Mouse (Mus musculus) limb, embryonic 11.5 days (tissue): Measurements from ENCODE around the gene Fbxo48. TPM values are rescaled to one million over a fixed set of nuclear protein-coding genes. Genes with fewer than 3 reads are reported as not detected.

ENCODE experiments used
- ATAC-seq: fragments of 200-750 bp; cut with Nextera tagmentation; 2 replicates; pipeline ENCODE4 v1.8.0; 2017; ENCODE audit warnings: low read depth; ENCODE audit not compliant: insufficient number of reproducible peaks, low FRiP score, low TSS enrichment
- DNase-seq: peaks from one replicate; pipeline ENCODE4 v3.0.0-alpha.2; 2015; ENCODE audit warnings: low spot score
- H3K27ac ChIP-seq: fragments of 300-500 bp; sonication (generic); replicated peaks from 2 replicates; pipeline ENCODE4 v1.5.1; 2014; ENCODE audit warnings: low read depth, mild to moderate bottlenecking, low read length
- H3K27me3 ChIP-seq: fragments of 300-500 bp; sonication (generic); 2 replicates; pipeline ENCODE4 v1.6.1; 2014; ENCODE audit warnings: mild to moderate bottlenecking, low read length, mixed read lengths; ENCODE audit not compliant: control insufficient read depth, insufficient read depth
- H3K36me3 ChIP-seq: fragments of 300-500 bp; sonication (generic); 2 replicates; pipeline ENCODE4 v1.6.1; 2014; ENCODE audit warnings: mild to moderate bottlenecking, low read length, moderate library complexity, mixed read lengths; ENCODE audit not compliant: control insufficient read depth, insufficient read depth
- H3K4me1 ChIP-seq: fragments of 300-500 bp; sonication (generic); 2 replicates; pipeline ENCODE4 v1.6.1; 2014; ENCODE audit warnings: low read length, mixed read lengths; ENCODE audit not compliant: control insufficient read depth, insufficient read depth
- H3K4me2 ChIP-seq: fragments of 300-500 bp; sonication (generic); 2 replicates; pipeline ENCODE4 v1.6.1; 2014; ENCODE audit warnings: low read depth, mild to moderate bottlenecking, moderate library complexity; ENCODE audit not compliant: severe bottlenecking
- H3K4me3 ChIP-seq: fragments of 300-500 bp; sonication (generic); 2 replicates; pipeline ENCODE4 v1.5.1; 2014; ENCODE audit warnings: low read depth, low read length
- H3K9ac ChIP-seq: fragments of 300-500 bp; sonication (generic); 2 replicates; pipeline ENCODE4 v1.6.1; 2014; ENCODE audit warnings: mild to moderate bottlenecking, low read length
- H3K9me3 ChIP-seq: fragments of 300-500 bp; sonication (generic); 2 replicates; pipeline ENCODE4 v1.6.1; 2016; ENCODE audit warnings: low read length; ENCODE audit not compliant: control insufficient read depth
- WGBS: fragments of 180-500 bp; shearing (Covaris S2); extraction: QIAGEN DNeasy Blood & Tissue Kit; methylation state at CpG from one replicate; pipeline ENCODE4 v1.1.7; 2014; 5-methylcytosine and 5-hydroxymethylcytosine counted together
- polyA plus RNA-seq: library from polyadenylated mRNA; unstranded; fragments of >200 nt; fragmentation: Nextera tagmentation; extraction: Ambion mirVana; gene quantifications from 2 replicates; pipeline ENCODE4 v1.2.1, GENCODE M21; 2014

Fbxo48 gene
- polyA plus RNA-seq, 1 experiment from 2014 or later: 1.8 TPM

DNA sequence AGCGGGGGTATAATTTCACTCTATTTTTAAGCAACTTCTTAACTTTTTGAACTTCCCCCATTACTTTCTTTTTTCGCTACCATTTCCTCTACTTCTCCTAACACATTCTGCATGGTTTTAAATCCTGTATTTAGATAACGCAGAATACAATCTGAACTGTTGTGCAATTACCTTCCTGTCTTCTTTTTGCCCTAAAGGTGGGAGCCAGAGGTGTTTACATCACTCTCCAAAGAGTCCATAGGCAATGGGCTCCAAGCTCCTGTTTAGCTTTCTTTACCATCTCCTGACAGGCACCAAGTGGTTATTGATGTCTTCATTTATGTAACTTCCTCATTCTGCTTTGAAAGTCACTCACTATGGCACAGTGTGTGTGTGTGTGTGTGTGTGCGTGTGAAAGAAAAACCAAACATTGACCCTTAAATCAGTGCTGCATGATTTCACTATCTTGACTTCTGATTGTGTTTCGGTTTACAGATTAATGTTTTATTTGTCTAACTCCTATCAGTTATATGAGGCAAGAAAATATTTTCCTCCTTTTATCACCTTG, 27.1 kb downstream of the Fbxo48 start:
- no peak for ATAC-seq
- Histone ChIP-seq H3K9ac (no peak overlapping the region), H3K4me3 (no peak overlapping the region)

DNA sequence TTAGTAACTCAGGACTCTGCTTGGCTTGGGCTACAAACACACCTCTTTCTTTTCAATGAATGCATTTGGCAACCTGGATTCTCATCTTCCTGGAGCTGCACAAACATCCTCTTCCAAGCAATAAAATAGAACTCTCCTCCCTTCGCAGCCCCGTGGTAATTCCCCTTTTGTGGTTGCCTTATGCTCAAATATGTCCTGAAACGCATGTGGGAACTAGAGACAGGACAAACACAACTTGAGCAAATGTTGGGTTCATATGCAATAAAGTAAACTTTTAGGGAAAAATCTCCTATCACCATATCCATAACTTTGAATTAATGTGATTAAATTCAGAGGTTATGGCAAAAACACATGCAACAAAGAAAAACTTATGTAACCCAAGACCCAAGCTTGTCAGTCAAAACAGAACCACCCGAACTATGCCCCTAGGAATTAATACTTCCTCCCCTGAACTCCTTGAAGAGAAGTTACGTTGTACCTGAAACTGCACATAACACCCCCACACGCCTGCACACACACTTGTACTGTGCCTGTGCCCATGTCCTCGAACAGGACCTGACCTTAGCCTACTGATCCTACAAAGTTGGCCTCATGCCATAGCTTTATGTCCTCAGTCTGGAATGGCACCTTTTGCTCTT, 35.5 kb downstream of the Fbxo48 start:
- no peak overlapping the region for H3K27ac ChIP-seq
- H3K4me2 ChIP-seq: no peak overlapping the region
- no peaks in the 10 kb centered on the region for H3K36me3 ChIP-seq
- no peaks in the 10 kb centered on the region for H3K27me3 ChIP-seq
- H3K4me1 ChIP-seq: no peaks in the 10 kb centered on the region
- 83% methylated on average over 7 of the region's 7 CpGs for WGBS
- no peak overlapping the region for H3K4me3 ChIP-seq
- no peaks in the 10 kb centered on the region for H3K9me3 ChIP-seq
- H3K9ac ChIP-seq: no peak overlapping the region
- DNase-seq: no peak
- ATAC-seq: no peak

More for the DNA sequence above, 27.1 kb downstream of the Fbxo48 start:
- no peaks in the 10 kb centered on the region for H3K36me3 ChIP-seq
- H3K4me1 ChIP-seq: no peaks in the 10 kb centered on the region
- no peaks in the 10 kb centered on the region for H3K27me3 ChIP-seq
- no peak overlapping the region for H3K27ac ChIP-seq
- H3K9me3 ChIP-seq: no peaks in the 10 kb centered on the region
- DNase-seq: no peak
- 91% methylated on average over 5 of the region's 5 CpGs for WGBS
- no peak overlapping the region for H3K4me2 ChIP-seq

DNA sequence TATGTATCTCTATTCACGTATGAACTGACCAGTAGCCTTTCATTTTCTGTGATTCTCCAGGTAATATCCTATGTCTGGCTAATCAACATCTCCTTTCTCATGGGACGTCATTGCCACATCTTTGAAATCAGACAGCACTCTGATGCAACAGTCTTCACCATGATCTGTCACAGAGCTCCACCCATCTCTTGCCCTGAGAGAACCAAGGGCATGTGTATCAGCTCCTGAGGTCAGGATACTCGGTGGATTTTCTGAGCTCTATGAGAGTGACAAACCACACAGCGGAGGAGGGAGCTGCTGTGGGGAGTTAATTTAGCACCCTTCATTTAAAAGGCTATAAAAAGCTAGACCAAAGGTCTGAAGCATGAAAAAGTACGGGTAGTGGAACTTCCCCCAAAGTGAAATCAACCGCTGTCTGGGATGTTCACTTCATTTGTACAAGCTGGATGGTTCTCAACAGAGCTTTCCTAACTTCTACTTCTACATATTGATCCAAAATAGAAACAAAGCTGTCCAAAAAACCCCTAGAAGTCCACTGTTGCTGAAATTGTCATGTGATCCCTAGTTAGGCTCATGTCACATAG, 36.7 kb downstream of the Fbxo48 start:
- WGBS: 67% methylated on average over 6 of the region's 6 CpGs
- ATAC-seq (no peak), DNase-seq (no peak)
- Histone ChIP-seq H3K36me3 (no peaks in the 10 kb centered on the region), H3K4me2 (no peak overlapping the region), H3K9me3 (no peaks in the 10 kb centered on the region), H3K9ac (no peak overlapping the region), H3K4me1 (no peaks in the 10 kb centered on the region), H3K27me3 (no peaks in the 10 kb centered on the region), H3K27ac (no peak overlapping the region), H3K4me3 (no peak overlapping the region)

DNA sequence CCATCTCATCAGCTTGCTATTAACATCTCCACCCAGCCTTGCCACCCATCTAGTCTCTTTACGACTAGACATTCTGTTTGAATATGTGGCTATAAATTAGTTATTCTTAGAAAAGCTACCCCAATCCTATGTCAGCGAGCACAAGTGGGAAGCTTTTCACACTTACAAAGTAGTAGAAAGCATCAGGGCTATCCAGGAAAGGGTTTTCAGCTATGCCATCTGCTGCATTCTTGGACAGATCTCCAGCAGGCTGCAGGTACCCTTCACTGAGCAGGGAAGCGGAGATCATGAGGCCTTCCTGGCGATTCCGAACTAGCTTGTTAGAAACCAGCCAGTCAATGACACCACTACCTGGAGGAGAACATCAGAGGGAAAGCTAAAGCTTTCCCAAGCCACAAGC, 38.7 kb downstream of the Fbxo48 start:
- Histone ChIP-seq H3K4me3 (no peak overlapping the region), H3K9ac (no peak overlapping the region), H3K27ac (no peak overlapping the region), H3K4me1 (no peaks in the 10 kb centered on the region), H3K4me2 (no peak overlapping the region), H3K9me3 (no peaks in the 10 kb centered on the region), H3K36me3 (no peaks in the 10 kb centered on the region), H3K27me3 (no peaks in the 10 kb centered on the region)
- DNase-seq (no peak), ATAC-seq (no peak)
- WGBS: 86% methylated on average over 5 of the region's 5 CpGs

DNA sequence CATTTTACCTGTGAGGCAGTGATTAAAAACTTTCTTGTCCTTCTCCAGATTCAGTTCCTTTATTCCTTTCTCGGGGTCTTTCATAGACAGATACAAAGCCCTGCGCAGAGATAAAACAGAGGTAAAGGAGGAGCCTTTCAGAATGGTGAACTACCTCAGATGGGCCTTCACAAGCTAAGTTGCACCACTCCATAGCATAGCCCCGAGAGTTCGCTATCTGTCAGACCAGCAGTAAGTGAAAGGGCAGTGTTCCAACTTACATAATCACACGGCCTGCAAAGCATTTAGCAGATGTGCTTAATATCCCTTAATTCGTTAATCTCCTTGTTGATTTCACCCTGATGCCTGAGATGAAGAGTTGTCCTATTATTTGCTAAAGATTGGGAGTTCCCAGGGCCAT, 41.7 kb downstream of the Fbxo48 start:
- Histone ChIP-seq H3K27ac (no peak overlapping the region), H3K4me2 (no peak overlapping the region), H3K9me3 (no peaks in the 10 kb centered on the region), H3K9ac (no peak overlapping the region), H3K36me3 (no peaks in the 10 kb centered on the region), H3K4me1 (no peaks in the 10 kb centered on the region), H3K4me3 (no peak overlapping the region), H3K27me3 (no peaks in the 10 kb centered on the region)
- 84% methylated on average over 6 of the region's 6 CpGs for WGBS
- no peak for ATAC-seq
- DNase-seq: no peak

DNA sequence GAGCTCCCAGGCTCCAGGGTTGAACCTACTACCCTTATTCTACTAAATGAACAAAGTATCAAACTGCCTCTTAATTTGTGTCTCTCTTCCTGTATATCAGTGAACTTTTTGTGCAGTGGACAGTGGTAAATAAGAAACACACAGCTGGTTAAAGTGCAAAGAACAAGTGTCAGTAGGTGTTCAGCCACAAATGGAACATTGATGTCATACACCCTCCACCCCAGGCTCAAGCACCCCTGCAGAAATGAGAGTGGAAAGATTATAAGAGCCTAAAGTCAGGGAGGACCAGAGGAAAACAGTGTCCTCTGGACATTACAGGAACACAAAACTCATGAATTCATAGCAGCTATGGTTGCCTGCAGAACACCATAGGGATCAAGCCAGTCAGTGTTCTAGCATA, 45.6 kb downstream of the Fbxo48 start:
- Histone ChIP-seq H3K9me3 (no peaks in the 10 kb centered on the region), H3K27ac (no peak overlapping the region), H3K4me1 (no peaks in the 10 kb centered on the region), H3K36me3 (no peaks in the 10 kb centered on the region), H3K27me3 (no peaks in the 10 kb centered on the region), H3K9ac (no peak overlapping the region), H3K4me2 (no peak overlapping the region), H3K4me3 (no peak overlapping the region)
- DNase-seq: no peak
- ATAC-seq: no peak

DNA sequence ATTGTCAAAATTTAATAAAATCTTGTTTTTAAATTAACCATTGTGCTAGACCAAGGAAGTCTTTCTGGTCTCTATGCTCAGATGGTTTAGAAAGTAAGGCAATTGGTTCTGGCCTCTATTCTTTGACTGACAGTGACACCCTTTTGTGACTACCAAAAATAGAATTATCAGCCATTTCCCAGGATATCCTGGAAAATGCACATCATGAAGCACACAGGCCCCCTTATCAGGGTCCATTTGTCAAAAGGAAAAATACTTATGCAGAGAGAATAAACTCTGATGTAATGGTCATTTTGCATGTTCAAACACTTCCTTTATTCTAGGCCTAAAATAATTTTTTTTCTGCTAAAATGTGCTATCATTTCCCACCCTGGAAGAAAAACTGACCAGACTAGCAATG, 46.3 kb downstream of the Fbxo48 start:
- no peak for ATAC-seq
- no peak overlapping the region for H3K4me2 ChIP-seq
- H3K9me3 ChIP-seq: no peaks in the 10 kb centered on the region
- no peaks in the 10 kb centered on the region for H3K27me3 ChIP-seq
- H3K9ac ChIP-seq: no peak overlapping the region
- H3K36me3 ChIP-seq: no peaks in the 10 kb centered on the region
- H3K27ac ChIP-seq: no peak overlapping the region
- H3K4me1 ChIP-seq: no peaks in the 10 kb centered on the region
- H3K4me3 ChIP-seq: no peak overlapping the region
- no peak for DNase-seq

DNA sequence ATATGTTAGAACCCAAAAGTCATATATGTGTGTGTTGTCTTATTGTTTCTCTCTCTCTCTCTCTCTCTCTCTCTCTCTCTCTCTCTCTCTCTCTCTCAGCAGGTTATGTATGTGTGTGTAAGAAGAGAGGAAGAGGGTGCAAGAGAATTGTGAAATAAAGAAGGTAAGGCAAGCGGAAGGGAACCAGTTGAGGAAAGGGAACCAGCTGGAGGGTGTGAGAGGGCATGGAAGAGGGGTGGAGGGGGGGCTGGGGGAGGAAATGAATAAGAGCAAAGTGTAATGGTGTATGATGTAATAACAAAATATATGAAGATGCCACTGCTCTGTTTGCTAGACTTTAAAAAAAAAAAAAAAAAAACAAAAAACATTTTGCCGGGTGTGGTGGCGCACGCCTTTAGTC, 48.2 kb downstream of the Fbxo48 start:
- 92% methylated on average over 4 of the region's 4 CpGs for WGBS

DNA sequence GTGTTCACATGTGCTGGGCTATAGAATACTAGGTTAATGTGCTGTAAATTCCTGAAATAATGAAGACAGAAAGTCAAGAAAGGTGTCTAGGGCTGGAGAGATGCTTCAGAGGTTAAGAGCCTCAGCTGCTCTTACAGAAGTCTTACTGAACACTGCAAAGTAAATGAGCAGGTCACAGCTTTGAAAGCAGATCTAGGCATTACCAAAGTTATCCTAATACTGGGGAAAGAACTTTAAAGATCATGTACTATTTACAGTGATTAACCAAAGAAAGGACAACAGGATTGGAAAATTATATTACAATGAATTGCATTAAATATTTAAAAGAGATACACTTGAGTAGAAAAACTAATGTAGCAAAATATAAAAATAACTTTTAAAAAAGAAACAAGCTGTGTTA, 48.8 kb downstream of the Fbxo48 start:
- no peak overlapping the region for H3K9ac ChIP-seq
- H3K27ac ChIP-seq: no peak overlapping the region
- H3K4me2 ChIP-seq: no peak overlapping the region
- no peaks in the 10 kb centered on the region for H3K36me3 ChIP-seq
- DNase-seq (no peak), ATAC-seq (no peak)
- no peaks in the 10 kb centered on the region for H3K4me1 ChIP-seq
- no peaks in the 10 kb centered on the region for H3K9me3 ChIP-seq
- H3K27me3 ChIP-seq: no peaks in the 10 kb centered on the region
- H3K4me3 ChIP-seq: no peak overlapping the region

More for the DNA sequence above, 48.2 kb downstream of the Fbxo48 start:
- Histone ChIP-seq H3K27ac (no peak overlapping the region), H3K36me3 (no peaks in the 10 kb centered on the region), H3K4me2 (no peak overlapping the region), H3K9me3 (no peaks in the 10 kb centered on the region), H3K9ac (no peak overlapping the region), H3K4me1 (no peaks in the 10 kb centered on the region), H3K27me3 (no peaks in the 10 kb centered on the region), H3K4me3 (no peak overlapping the region)
- ATAC-seq: no peak
- DNase-seq: no peak
